Mouse (Mus musculus): ENCODE measurements around the gene Cntn3. TPM values are rescaled to one million over a fixed set of nuclear protein-coding genes. Genes with fewer than 3 reads are reported as not detected.

The Cntn3 gene
- polyA plus RNA-seq, 1 experiment = not detected

DNA sequence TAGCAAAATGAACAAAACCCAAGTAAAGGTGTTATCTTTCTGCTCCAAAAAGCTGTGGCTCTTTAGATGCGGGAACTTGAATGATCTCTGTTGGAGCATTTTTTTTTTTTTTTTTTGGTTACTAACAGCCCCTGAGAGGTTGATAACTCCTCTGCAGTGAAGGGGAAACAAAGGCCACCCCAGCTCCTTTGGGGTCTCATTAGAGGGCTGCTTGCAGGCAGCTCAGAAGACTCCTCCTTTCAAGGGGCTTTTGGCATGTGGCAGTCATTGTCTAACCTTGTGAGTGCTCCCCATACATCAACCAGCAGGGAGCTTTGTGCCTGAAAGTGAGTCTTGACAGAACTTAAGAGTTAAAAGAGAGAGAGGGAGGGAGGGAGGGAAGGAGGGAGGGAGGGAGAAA is 60.8 kb downstream of the Cntn3 start:
- no peak overlapping the region for H3K4me3 ChIP-seq (ENCODE audit: insufficient read depth, low read length)
- no peak overlapping the region for H3K27ac ChIP-seq (ENCODE audit: insufficient read depth, low read length)
- TF ChIP-seq CTCF (IDR thresholded peaks at IDR 0.05; ENCODE audit: borderline replicate concordance, insufficient read depth, low read length) (no peak), POLR2A (IDR thresholded peaks at IDR 0.05; ENCODE audit: low read depth, low read length) (no peak)
- no peaks in the 10 kb centered on the region for H3K4me1 ChIP-seq (ENCODE audit: control insufficient read depth, insufficient read depth, low read length)

DNA sequence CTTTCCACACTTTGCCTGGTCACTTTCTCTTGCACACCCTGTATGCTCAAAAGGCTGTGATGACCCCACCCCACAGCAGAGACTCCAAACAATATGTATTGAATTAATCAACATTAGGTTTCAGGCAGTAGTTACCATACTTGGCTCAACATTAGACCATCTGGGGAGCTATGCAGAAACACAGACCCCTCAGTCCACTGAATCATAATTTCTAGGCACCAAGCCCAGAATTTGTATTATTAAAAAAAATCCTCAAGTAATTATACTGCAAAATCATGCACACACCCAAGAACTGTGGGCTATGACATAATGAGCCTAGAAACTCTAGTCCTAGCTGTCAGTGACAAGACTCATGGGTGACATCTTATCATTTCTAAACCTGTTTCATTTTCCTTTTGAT is 87.4 kb downstream of the Cntn3 start:
- TF ChIP-seq POLR2A (IDR thresholded peaks at IDR 0.05; ENCODE audit: low read depth, low read length) (no peak), CTCF (IDR thresholded peaks at IDR 0.05; ENCODE audit: borderline replicate concordance, insufficient read depth, low read length) (no peak)
- Histone ChIP-seq H3K27ac (ENCODE audit: insufficient read depth, low read length) (no peak overlapping the region), H3K4me1 (ENCODE audit: control insufficient read depth, insufficient read depth, low read length) (no peaks in the 10 kb centered on the region), H3K4me3 (ENCODE audit: insufficient read depth, low read length) (no peak overlapping the region)

- no peak for TF ChIP-seq CTCF (IDR thresholded peaks at IDR 0.05; ENCODE audit: borderline replicate concordance, insufficient read depth, low read length)
- TF ChIP-seq POLR2A (IDR thresholded peaks at IDR 0.05; ENCODE audit: low read depth, low read length) = no peak
- Histone ChIP-seq H3K27ac (ENCODE audit: insufficient read depth, low read length) (no peak overlapping the region), H3K4me3 (ENCODE audit: insufficient read depth, low read length) (no peak overlapping the region), H3K4me1 (ENCODE audit: control insufficient read depth, insufficient read depth, low read length) (no peaks in the 10 kb centered on the region)
Measured at GRCm38 (mm10) chr6:102478320-102479080, 94.4 kb downstream of the Cntn3 start.

- no peaks in the 10 kb centered on the region for H3K4me1 ChIP-seq (ENCODE audit: control insufficient read depth, insufficient read depth, low read length)
- H3K4me3 ChIP-seq (ENCODE audit: insufficient read depth, low read length) = no peak overlapping the region
- no peak overlapping the region for H3K27ac ChIP-seq (ENCODE audit: insufficient read depth, low read length)
- TF ChIP-seq CTCF (IDR thresholded peaks at IDR 0.05; ENCODE audit: borderline replicate concordance, insufficient read depth, low read length) (no peak), POLR2A (IDR thresholded peaks at IDR 0.05; ENCODE audit: low read depth, low read length) (no peak)
Measured at GRCm38 (mm10) chr6:102438353-102438752, 134.5 kb downstream of the Cntn3 start.

DNA sequence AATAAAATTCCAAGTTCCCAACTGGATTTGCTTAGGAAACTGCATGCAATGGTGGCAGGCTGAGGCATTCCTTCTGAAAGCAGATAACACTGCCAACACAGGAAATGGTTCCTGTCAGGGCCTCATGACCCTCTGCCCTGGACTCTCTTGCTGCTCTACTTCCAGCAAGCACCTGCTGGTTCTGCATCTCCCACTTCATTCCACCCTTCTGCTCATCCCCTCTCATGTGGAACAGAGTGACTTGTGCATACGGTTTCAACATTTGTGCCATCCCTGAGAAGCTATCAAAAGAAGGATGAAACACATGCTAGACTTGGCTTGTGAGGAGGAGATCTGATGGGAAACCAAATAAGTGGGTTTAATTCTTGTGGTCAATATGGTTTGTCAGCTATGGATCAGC is 145.4 kb downstream of the Cntn3 start:
- Histone ChIP-seq H3K4me1 (ENCODE audit: control insufficient read depth, insufficient read depth, low read length) (no peaks in the 10 kb centered on the region), H3K27ac (ENCODE audit: insufficient read depth, low read length) (no peak overlapping the region)
- TF ChIP-seq POLR2A (IDR thresholded peaks at IDR 0.05; ENCODE audit: low read depth, low read length) (no peak), CTCF (IDR thresholded peaks at IDR 0.05; ENCODE audit: borderline replicate concordance, insufficient read depth, low read length) (no peak)

DNA sequence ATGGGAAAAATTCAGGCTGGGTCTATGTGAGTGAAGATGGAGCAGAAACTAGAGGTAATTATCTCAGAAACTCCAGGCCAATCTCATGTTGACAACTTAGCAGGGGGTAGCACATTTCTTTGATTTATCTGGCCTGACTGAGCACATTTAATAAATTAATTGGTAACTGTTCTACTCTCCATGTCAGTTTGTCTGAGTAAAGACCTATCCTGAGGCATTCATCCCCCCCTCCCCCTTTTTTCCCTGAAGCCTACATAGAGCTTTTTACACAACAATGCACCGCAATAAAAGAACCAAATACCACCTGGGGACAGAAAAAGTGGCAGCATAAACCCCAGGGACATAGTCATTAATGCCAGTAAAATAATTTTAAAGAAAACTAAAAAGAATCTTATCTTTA is 151.1 kb downstream of the Cntn3 start:
- H3K27ac ChIP-seq (ENCODE audit: insufficient read depth, low read length) = no peak overlapping the region
- no peak overlapping the region for H3K4me3 ChIP-seq (ENCODE audit: insufficient read depth, low read length)
- TF ChIP-seq CTCF (IDR thresholded peaks at IDR 0.05; ENCODE audit: borderline replicate concordance, insufficient read depth, low read length) (no peak), POLR2A (IDR thresholded peaks at IDR 0.05; ENCODE audit: low read depth, low read length) (no peak)
- no peaks in the 10 kb centered on the region for H3K4me1 ChIP-seq (ENCODE audit: control insufficient read depth, insufficient read depth, low read length)

More for the DNA sequence above, 145.4 kb downstream of the Cntn3 start:
- no peak overlapping the region for H3K4me3 ChIP-seq (ENCODE audit: insufficient read depth, low read length)

GRCm38 (mm10) chr6:102388590-102388989 is 184.3 kb downstream of the Cntn3 start:
- Histone ChIP-seq H3K27ac (ENCODE audit: insufficient read depth, low read length) (no peak overlapping the region), H3K4me3 (ENCODE audit: insufficient read depth, low read length) (no peak overlapping the region), H3K4me1 (ENCODE audit: control insufficient read depth, insufficient read depth, low read length) (no peaks in the 10 kb centered on the region)
- TF ChIP-seq POLR2A (IDR thresholded peaks at IDR 0.05; ENCODE audit: low read depth, low read length) = no peak
- no peak for TF ChIP-seq CTCF (IDR thresholded peaks at IDR 0.05; ENCODE audit: borderline replicate concordance, insufficient read depth, low read length)

GRCm38 (mm10) chr6:102372112-102372511 is 200.8 kb downstream of the Cntn3 start:
- Histone ChIP-seq H3K4me3 (ENCODE audit: insufficient read depth, low read length) (no peak overlapping the region), H3K27ac (ENCODE audit: insufficient read depth, low read length) (no peak overlapping the region), H3K4me1 (ENCODE audit: control insufficient read depth, insufficient read depth, low read length) (no peaks in the 10 kb centered on the region)
- TF ChIP-seq CTCF (IDR thresholded peaks at IDR 0.05; ENCODE audit: borderline replicate concordance, insufficient read depth, low read length) (no peak), POLR2A (IDR thresholded peaks at IDR 0.05; ENCODE audit: low read depth, low read length) (no peak)

DNA sequence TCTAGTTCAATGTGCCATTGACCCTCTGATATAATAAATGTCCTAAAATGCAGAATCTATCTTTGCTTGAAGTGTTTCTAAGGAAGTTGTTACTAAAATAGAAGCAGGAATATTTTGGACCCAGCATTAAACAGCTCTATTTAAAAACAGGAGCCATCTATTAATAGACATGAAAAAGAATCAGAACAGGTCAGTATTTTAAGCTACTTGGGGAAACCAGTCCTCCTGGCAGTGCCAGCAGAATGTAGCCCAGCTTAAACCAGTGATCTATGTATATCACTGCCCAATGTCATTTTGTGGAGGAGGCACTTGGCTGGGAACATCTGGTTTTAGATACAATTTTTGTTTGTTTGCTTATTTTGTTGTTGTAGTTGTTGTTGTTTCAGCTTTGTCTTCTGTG is 209.0 kb downstream of the Cntn3 start:
- Histone ChIP-seq H3K4me3 (ENCODE audit: insufficient read depth, low read length) (no peak overlapping the region), H3K4me1 (ENCODE audit: control insufficient read depth, insufficient read depth, low read length) (no peaks in the 10 kb centered on the region), H3K27ac (ENCODE audit: insufficient read depth, low read length) (no peak overlapping the region)
- TF ChIP-seq CTCF (IDR thresholded peaks at IDR 0.05; ENCODE audit: borderline replicate concordance, insufficient read depth, low read length) (no peak), POLR2A (IDR thresholded peaks at IDR 0.05; ENCODE audit: low read depth, low read length) (no peak)

DNA sequence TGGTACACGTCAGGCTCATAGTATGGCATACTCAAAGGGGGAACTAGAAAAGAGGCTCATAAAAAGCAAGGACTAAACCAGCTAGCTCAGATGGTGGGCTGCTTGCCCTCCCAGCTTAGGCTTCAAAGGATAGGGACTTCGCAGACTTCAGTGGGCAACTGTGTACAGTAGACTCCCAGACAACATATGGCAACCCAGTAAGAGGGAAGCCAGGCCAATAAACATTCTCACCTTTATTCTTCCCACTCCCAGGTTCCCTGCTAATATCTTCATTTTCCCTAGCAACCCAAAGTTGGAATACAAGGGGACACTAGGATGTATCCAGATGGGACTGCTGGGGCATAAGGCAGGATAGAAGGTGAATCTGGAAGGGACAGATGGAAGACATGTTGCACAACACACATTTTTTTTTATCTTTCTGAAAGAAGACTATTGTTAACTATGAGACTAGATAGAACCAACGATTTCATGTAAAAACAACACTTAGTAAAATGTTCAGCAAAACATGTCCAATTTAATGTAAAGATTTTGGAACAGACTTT is 209.5 kb downstream of the Cntn3 start:
- H3K27ac ChIP-seq (ENCODE audit: insufficient read depth, low read length) = no peak overlapping the region
- H3K4me1 ChIP-seq (ENCODE audit: control insufficient read depth, insufficient read depth, low read length) = no peaks in the 10 kb centered on the region
- no peak overlapping the region for H3K4me3 ChIP-seq (ENCODE audit: insufficient read depth, low read length)
- TF ChIP-seq POLR2A (IDR thresholded peaks at IDR 0.05; ENCODE audit: low read depth, low read length) (no peak), CTCF (IDR thresholded peaks at IDR 0.05; ENCODE audit: borderline replicate concordance, insufficient read depth, low read length) (no peak)
